Mouse (Mus musculus): Measurements from ENCODE around the gene Tbl3. TPM values are rescaled to one million over a fixed set of nuclear protein-coding genes. Genes with fewer than 3 reads are reported as not detected.

Gene Tbl3
- total RNA-seq, 2 experiments from 2014 or later, result 30.9 to 32.8 TPM

DNA sequence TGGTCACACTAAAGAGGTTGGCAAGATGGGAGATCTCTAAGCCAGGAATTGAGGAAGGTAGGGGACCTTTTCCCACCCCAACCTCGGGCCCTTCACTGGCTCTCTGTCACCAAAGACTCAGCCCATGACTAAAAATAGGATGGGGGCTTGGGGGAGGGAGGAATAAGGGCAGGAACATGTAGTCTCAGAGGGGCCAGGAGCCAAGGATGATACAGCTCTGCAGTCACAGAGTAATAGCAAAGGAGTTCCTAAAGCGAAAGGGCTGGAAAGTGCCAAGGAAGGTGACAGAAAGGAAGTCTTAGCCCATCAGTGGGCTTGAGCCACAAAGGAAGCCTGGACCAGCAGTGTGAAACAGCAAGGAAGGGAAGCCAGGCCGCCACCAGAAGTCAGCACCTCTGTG is 55.6 kb downstream of the Tbl3 start:
- DNase-seq (ENCODE audit: low spot score in 2 of 2), result no peak
- Histone ChIP-seq H3K27ac (no peak overlapping the region), H3K4me3 (no peak overlapping the region)
- TF ChIP-seq CTCF (conservative IDR thresholded peaks at IDR 0.05), result no peak

DNA sequence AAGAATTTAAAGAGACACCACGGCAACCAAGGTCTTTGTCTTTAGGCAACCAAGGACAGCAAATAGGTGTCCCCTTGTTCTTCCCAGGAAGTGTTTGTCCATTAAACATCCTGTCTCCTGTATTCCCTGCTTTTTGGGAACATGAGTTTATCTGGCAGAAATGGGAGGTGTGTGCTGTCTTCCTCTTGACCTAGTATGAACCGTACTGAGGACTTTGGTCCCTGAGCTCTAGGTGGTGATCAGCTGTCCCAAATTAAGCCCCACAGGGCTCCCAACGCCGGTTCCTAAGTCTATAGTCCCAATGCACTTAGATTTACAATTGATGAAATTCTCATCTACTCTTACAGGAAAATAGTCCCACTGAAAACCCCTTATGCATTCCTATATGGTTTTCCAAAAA is 56.7 kb downstream of the Tbl3 start:
- peak overlapping the region; percentile 91; the same call in 1 of the 2 replicates for H3K27ac ChIP-seq
- H3K4me3 ChIP-seq, result peak overlapping the region; percentile 84; the same call in 1 of the 2 replicates

DNA sequence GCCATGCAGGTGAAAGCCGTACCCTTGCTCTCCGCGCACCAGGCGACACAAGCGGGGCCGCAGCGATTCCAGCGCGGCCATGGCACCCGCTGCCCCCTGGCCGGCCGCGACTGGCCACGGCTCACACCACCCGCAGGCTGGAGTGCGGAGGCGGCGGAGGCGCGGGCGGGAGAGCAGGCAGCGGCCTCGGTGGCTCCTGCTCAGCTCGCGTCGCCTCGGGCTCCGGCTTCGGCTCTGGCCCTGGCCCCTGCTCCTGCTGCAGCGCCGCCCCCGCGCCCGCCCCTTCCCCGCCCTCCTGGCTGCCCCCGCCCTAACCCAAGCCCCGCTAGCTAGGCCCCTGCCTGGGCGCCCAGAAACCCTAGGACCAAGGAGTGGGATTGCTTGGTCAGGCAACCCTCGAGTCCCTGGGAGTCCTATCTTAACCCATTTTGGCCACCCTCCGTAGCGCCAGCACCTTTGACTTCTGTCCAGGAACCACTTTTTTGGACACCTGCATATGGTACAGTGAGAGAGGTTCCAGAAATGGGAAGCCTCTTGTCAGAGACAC is 57.3 kb downstream of the Tbl3 start, which contains the start of gene Slc9a3r2:
Gene Slc9a3r2, minus strand, starts transcription at position 258 of the 547 bp plus-strand sequence.
- peak within 1 kb of the TSS; percentile 91 for H3K27ac ChIP-seq
- peak in 1 of 2 experiments; percentile 25 for DNase-seq (ENCODE audit: low spot score in 2 of 2)
- H3K4me3 ChIP-seq, result peak within 1 kb of the TSS; percentile 84
- no peak for TF ChIP-seq CTCF (conservative IDR thresholded peaks at IDR 0.05)

More for the DNA sequence above, 56.7 kb downstream of the Tbl3 start:
- no peak for TF ChIP-seq CTCF (conservative IDR thresholded peaks at IDR 0.05)
- DNase-seq (ENCODE audit: low spot score in 2 of 2), result no peak

DNA sequence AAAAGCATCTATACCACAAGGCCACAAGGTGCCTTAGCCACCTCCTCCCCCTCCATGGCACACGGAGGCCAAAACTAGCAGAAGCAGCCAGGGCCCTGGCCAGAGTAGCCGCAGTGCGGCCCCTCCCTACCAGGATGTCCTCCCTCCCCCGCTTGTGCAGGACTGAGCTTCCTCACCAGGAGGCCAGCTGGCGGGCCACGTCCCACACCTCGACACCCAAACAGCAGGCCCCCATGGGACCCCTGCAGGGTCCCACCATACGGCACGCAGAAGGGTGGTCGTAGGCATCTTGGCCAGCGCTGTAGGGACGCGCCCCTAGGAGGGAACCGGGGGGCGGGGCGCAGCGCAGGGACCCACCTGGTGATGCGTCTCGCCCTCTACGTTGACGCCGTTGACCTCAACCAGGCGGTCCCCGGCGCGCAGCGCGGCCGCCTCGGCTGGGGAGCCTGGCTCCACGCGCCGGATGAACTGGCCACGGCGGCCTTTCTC is 57.8 kb downstream of the Tbl3 start:
- Histone ChIP-seq H3K27ac (peak overlapping the region; percentile 91), H3K4me3 (peak overlapping the region; percentile 84)
- DNase-seq (ENCODE audit: low spot score in 2 of 2), result no peak
- peak; percentile 18; the same call in 1 of the 2 replicates for TF ChIP-seq CTCF (conservative IDR thresholded peaks at IDR 0.05)

DNA sequence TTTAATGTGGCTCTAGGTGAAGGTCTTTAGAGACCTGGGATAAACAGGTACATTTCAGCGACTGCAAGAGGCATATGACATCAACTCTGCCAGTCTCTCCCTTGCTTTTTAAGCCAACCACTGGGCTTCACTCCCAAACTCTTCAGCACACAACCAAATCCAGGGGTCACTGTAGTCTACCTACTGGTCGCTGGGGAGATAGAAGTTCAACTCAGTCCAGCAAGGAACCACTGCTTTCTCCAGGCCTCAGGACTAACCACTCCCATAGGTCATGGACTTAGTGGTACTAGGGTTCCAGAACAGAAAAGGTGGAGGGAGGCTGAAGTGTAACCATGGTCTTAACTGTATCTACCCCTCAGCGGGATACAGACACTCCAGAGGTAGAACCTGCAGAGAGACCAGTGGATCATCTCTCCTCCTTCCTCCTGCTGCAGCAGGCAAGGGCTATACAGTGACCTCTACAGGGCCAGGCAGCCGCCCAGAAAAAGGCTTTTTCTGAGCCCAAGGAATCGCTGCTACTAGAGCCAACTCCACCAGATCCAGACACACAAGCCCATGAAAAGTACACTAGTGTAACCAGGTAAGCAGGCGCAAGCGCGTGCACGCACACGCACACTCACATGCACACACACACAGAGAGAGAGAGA is 58.6 kb downstream of the Tbl3 start:
- Histone ChIP-seq H3K4me3 (peak overlapping the region; percentile 84), H3K27ac (peak overlapping the region; percentile 91)
- no peak for TF ChIP-seq CTCF (conservative IDR thresholded peaks at IDR 0.05)
- DNase-seq (ENCODE audit: low spot score in 2 of 2), result no peak

Other genes starting within 250 kb of the Tbl3 start
- gene E4f1, start 237.3 kb downstream of the Tbl3 start, total RNA-seq (2021), result 10 to 100 TPM; 34.0 to 39.4 TPM
- 10 to 100 TPM; 58.2 to 62.7 TPM for gene Pgp, start 237.3 kb downstream of the Tbl3 start, total RNA-seq (2021)
- 1 to 10 TPM; 2.0 to 2.3 TPM for gene Bricd5, start 233.8 kb downstream of the Tbl3 start, total RNA-seq (2021)
- gene Mlst8, start 228.6 kb downstream of the Tbl3 start, total RNA-seq (2021), result 10 to 100 TPM; 36.0 to 44.9 TPM
- gene Caskin1, start 219.1 kb downstream of the Tbl3 start, total RNA-seq (2021), result 100 to 1,000 TPM; 153 to 158 TPM
- gene Traf7, start 179.7 kb downstream of the Tbl3 start, total RNA-seq (2021), result 10 to 100 TPM; 87.9 to 95.5 TPM
- gene Rab26, start 173.4 kb downstream of the Tbl3 start, total RNA-seq (2021), result 10 to 100 TPM; 78.2 to 82.2 TPM
- gene Pkd1, start 157.8 kb downstream of the Tbl3 start, total RNA-seq (2021), result 10 to 100 TPM; 87.0 to 93.3 TPM
- gene Tsc2, start 75.0 kb downstream of the Tbl3 start, total RNA-seq (2021), result 100 to 1,000 TPM; 192 to 223 TPM
- gene Nthl1, start 75.0 kb downstream of the Tbl3 start, total RNA-seq (2021), result 1 to 10 TPM; 6.2 to 6.8 TPM
- 10 to 100 TPM; 41.9 to 44.1 TPM for gene Slc9a3r2, start 57.3 kb downstream of the Tbl3 start, total RNA-seq (2021)
- gene Npw, start 49.2 kb downstream of the Tbl3 start, total RNA-seq (2021), result 1 to 10 TPM; 2.0 to 2.3 TPM
- 10 to 100 TPM; 36.6 to 43.9 TPM for gene Zfp598, start 38.0 kb downstream of the Tbl3 start, total RNA-seq (2021)
- 100 to 1,000 TPM; 146 to 155 TPM for gene Syngr3, start 17.7 kb downstream of the Tbl3 start, total RNA-seq (2021)
- gene Gfer, start 11.5 kb downstream of the Tbl3 start, total RNA-seq (2021), result 10 to 100 TPM; 22.3 to 22.4 TPM
- gene Noxo1, start 11.4 kb downstream of the Tbl3 start, total RNA-seq (2021), result 1 to 10 TPM; 3.3 to 3.4 TPM
- gene Rnf151, start 10.4 kb upstream of the Tbl3 start, total RNA-seq (2021), result under 1 TPM in 1 of 2 experiments, not detected in 1; 0.56 TPM
- 100 to 1,000 TPM; 302 to 315 TPM for gene Rps2, start 10.5 kb upstream of the Tbl3 start, total RNA-seq (2021)
- 100 to 1,000 TPM; 210 to 227 TPM for gene Ndufb10, start 16.8 kb upstream of the Tbl3 start, total RNA-seq (2021)
- under 1 TPM; 0.38 to 0.61 TPM for gene Rpl3l, start 20.2 kb upstream of the Tbl3 start, total RNA-seq (2021)
- 10 to 100 TPM; 32.0 to 40.8 TPM for gene Msrb1, start 29.0 kb upstream of the Tbl3 start, total RNA-seq (2021)
- gene Hs3st6, start 45.3 kb upstream of the Tbl3 start, total RNA-seq (2021), result not detected
- gene Meiob, start 96.6 kb upstream of the Tbl3 start, total RNA-seq (2021), result not detected
- gene Hagh, start 132.5 kb upstream of the Tbl3 start, total RNA-seq (2021), result 100 to 1,000 TPM; 135 to 137 TPM
- gene Fahd1, start 142.7 kb upstream of the Tbl3 start, total RNA-seq (2021), result 10 to 100 TPM; 21.1 to 22.4 TPM
- under 1 TPM in 1 of 2 experiments, not detected in 1; 0.34 TPM for gene Igfals, start 158.3 kb upstream of the Tbl3 start, total RNA-seq (2021)
- 10 to 100 TPM; 34.3 to 35.8 TPM for gene Nubp2, start 178.7 kb upstream of the Tbl3 start, total RNA-seq (2021)
- 10 to 100 TPM; 43.6 to 45.0 TPM for gene Spsb3, start 179.0 kb upstream of the Tbl3 start, total RNA-seq (2021)
- 10 to 100 TPM; 66.9 to 72.7 TPM for gene Eme2, start 187.4 kb upstream of the Tbl3 start, total RNA-seq (2021)
- 10 to 100 TPM; 80.4 to 85.1 TPM for gene Mrps34, start 187.5 kb upstream of the Tbl3 start, total RNA-seq (2021)
- 10 to 100 TPM; 60.1 to 63.7 TPM for gene Nme3, start 188.8 kb upstream of the Tbl3 start, total RNA-seq (2021)
- gene Mapk8ip3, start 229.3 kb upstream of the Tbl3 start, total RNA-seq (2021), result 100 to 1,000 TPM; 409 to 411 TPM

Measured in layer of hippocampus, adult 2 months (tissue).